Mouse (Mus musculus): ENCODE results near the gene Pcid2. TPM values are rescaled to one million over a fixed set of nuclear protein-coding genes. Genes with fewer than 3 reads are reported as not detected.
"Not testable (repeated sequence)": the region's sequence is repeated elsewhere in the genome, so short reads cannot be mapped to it uniquely, and the experiment has no call there.

The Pcid2 gene
- polyA plus RNA-seq, 1 experiment from 2014 or later = 50.3 TPM

DNA sequence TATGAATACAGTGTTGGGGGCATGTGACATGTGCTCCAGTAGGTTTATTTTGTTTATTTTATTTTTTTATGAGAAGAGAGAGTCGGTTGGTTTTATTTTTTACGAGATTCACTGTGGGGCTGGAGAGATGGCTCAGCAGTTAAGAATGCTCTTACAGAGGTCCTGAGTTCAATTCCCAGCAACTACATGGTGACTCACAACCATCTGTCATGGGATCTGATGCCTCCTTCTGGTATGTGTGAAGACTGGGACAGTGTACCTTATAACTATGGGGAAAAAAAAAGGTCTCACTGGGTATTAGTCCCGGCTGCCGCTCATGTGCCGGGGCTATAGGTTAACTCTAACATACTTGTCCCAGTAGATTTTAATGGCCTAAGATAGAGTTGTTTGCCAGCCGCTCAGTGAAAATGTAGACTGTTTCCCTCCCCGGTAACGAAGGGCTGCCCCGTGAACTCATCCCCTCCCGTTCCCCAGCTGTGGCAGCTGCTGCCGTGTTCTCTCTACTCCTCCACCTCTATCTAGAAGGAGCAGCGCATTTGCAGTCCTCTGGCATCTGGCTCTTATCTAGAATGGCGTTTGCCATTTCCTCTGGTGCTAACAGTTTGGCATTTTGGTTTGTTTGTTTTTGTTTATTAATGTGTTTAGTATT is 2.9 kb upstream of the Pcid2 start:
- H3K4me3 ChIP-seq (ENCODE audit: low read length) = no peak overlapping the region
- H3K27ac ChIP-seq (ENCODE audit: low read depth, low read length) = no peak overlapping the region
- no peaks in the 10 kb centered on the region for H3K27me3 ChIP-seq (ENCODE audit: control insufficient read depth, insufficient read depth, low read length)
- H3K9me3 ChIP-seq (ENCODE audit: control insufficient read depth, low read length) = no peaks in the 10 kb centered on the region
- peaks cover 11% of the 10 kb centered on the region; the same call in 1 of the 2 replicates for H3K36me3 ChIP-seq (ENCODE audit: control insufficient read depth, insufficient read depth, low read length)
- ATAC-seq (ENCODE audit: low FRiP score, low TSS enrichment) = no peak
- H3K4me1 ChIP-seq (ENCODE audit: control insufficient read depth, insufficient read depth, low read length) = peaks cover 23% of the 10 kb centered on the region; the same call in 1 of the 2 replicates
- no peak overlapping the region for H3K9ac ChIP-seq (ENCODE audit: low read depth, low read length)
- 81% methylated on average over 13 of the region's 13 CpGs for WGBS
- H3K4me2 ChIP-seq (replicated peaks; ENCODE audit: low read depth, low read length) = no peak overlapping the region

DNA sequence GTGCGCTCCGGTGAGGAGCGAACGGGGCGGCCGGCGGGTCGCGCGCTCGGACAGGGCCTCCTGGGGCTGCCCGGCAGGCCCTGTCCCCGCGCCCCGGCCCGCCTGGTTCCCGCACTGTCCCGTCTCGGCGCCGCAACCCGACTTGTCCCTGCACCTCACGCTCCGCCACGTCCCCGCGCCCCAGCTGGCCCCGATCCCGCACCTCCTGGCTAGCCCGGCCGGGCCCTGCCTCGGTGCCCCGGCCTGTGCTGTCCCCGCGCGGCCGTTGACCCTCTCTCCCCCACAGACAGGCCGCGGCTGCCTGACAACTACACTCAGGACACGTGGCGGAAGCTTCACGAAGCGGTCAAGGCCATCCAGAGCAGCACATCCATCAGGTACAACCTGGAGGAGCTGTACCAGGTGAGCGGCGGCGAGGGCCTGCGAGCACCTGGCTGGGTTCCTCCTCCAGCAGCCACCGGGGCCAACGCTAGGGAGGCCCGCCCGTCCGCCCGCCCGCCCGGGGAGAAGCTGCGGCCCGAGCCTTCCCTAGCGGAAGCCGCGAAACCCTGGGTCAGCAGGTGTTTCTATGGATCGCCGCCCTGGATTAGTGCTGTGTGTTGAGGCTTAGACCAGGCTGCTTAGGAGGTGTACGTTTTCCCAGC is 771 bp upstream of the Pcid2 start:
- Histone ChIP-seq H3K27ac (ENCODE audit: low read depth, low read length) (peak overlapping the region; percentile 82), H3K9ac (ENCODE audit: low read depth, low read length) (peak overlapping the region; percentile 95), H3K9me3 (ENCODE audit: control insufficient read depth, low read length) (no peaks in the 10 kb centered on the region), H3K4me1 (ENCODE audit: control insufficient read depth, insufficient read depth, low read length) (peaks cover 23% of the 10 kb centered on the region; the same call in 1 of the 2 replicates), H3K36me3 (ENCODE audit: control insufficient read depth, insufficient read depth, low read length) (peaks cover 8% of the 10 kb centered on the region; the same call in 1 of the 2 replicates), H3K4me2 (replicated peaks; ENCODE audit: low read depth, low read length) (peak overlapping the region; percentile 87), H3K4me3 (ENCODE audit: low read length) (peak overlapping the region; percentile 93), H3K27me3 (ENCODE audit: control insufficient read depth, insufficient read depth, low read length) (no peaks in the 10 kb centered on the region)
- peak; percentile 77 for ATAC-seq (ENCODE audit: low FRiP score, low TSS enrichment)
- WGBS = under 1% methylated on average over 35 of the region's 63 CpGs

DNA sequence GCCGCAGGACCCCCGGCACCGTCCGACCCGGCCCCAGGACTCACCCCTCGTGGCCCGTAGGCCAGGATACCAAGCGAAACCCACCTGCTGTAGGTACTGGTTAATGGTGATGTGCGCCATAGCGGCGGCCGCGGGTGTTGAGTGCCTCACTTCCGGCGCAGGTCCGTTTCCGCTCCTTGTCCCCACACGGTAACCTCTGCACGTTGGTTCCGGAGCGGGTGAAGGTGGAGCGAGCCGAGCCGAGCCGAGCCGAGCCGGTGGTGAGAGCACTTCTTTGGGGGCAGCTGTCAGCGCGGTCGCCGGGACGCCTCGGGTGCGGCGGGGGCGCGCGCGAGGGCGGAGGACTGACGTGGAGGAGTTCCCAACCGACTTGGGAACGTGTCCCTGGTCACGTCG is 570 bp downstream of the Pcid2 start:
- H3K9ac ChIP-seq (ENCODE audit: low read depth, low read length) = peak overlapping the region; percentile 78
- WGBS = under 1% methylated on average over 45 of the region's 45 CpGs
- peaks cover 15% of the 10 kb centered on the region for H3K36me3 ChIP-seq (ENCODE audit: control insufficient read depth, insufficient read depth, low read length)
- H3K27me3 ChIP-seq (ENCODE audit: control insufficient read depth, insufficient read depth, low read length) = no peaks in the 10 kb centered on the region
- no peaks in the 10 kb centered on the region for H3K9me3 ChIP-seq (ENCODE audit: control insufficient read depth, low read length)
- peak; percentile 68 for ATAC-seq (ENCODE audit: low FRiP score, low TSS enrichment)
- peak overlapping the region; percentile 93 for H3K4me3 ChIP-seq (ENCODE audit: low read length)
- peak overlapping the region; percentile 84 for H3K4me2 ChIP-seq (replicated peaks; ENCODE audit: low read depth, low read length)
- peaks cover 23% of the 10 kb centered on the region; the same call in 1 of the 2 replicates for H3K4me1 ChIP-seq (ENCODE audit: control insufficient read depth, insufficient read depth, low read length)
- H3K27ac ChIP-seq (ENCODE audit: low read depth, low read length) = peak overlapping the region; percentile 83

DNA sequence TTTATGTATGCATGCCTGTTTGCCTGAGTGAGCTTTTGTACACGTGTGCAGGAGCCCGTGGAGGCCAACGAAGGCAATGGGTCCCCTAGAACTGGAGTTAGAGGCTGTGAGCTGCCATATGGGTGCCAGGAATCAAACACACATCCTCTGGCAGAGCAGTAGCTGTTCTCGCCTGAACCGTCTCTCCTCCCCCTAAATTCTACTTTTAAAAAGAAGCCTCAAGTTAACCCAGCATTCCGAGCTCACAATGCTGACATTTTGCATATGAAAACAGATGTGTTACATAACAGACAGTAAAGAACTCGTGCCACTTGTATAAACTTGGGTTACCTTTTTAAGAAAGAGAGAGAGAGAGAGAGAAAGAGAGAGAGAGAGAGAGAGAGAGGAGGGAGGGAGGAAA is 27.7 kb downstream of the Pcid2 start:
- Histone ChIP-seq H3K4me1 (ENCODE audit: control insufficient read depth, insufficient read depth, low read length) (no peaks in the 10 kb centered on the region), H3K9me3 (ENCODE audit: control insufficient read depth, low read length) (no peaks in the 10 kb centered on the region), H3K27ac (ENCODE audit: low read depth, low read length) (no peak overlapping the region), H3K4me3 (ENCODE audit: low read length) (no peak overlapping the region), H3K9ac (ENCODE audit: low read depth, low read length) (no peak overlapping the region), H3K27me3 (ENCODE audit: control insufficient read depth, insufficient read depth, low read length) (no peaks in the 10 kb centered on the region), H3K4me2 (replicated peaks; ENCODE audit: low read depth, low read length) (no peak overlapping the region), H3K36me3 (ENCODE audit: control insufficient read depth, insufficient read depth, low read length) (peaks cover 84% of the 10 kb centered on the region)
- no peak for ATAC-seq (ENCODE audit: low FRiP score, low TSS enrichment)
- WGBS = 89% methylated on average over 7 of the region's 7 CpGs

DNA sequence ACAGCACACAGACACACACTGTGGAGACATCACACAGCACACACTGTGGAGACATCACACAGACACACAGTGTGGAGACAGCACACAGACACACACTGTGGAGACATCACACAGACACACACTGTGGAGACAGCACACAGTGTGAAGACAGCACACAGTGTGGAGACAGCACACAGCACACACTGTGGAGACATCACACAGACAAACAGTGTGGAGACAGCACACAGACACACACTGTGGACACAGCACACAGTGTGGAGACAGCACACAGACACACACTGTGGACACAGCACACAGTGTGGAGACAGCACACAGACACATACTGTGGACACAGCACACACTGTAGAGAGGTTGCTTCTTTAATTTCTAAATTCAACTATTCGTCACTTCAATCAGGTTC is 29.7 kb downstream of the Pcid2 start:
- H3K27me3 ChIP-seq (ENCODE audit: control insufficient read depth, insufficient read depth, low read length); H3K4me3 ChIP-seq (ENCODE audit: low read length); ATAC-seq (ENCODE audit: low FRiP score, low TSS enrichment); H3K27ac ChIP-seq (ENCODE audit: low read depth, low read length); H3K4me1 ChIP-seq (ENCODE audit: control insufficient read depth, insufficient read depth, low read length); H3K9ac ChIP-seq (ENCODE audit: low read depth, low read length); H3K4me2 ChIP-seq (replicated peaks; ENCODE audit: low read depth, low read length); H3K9me3 ChIP-seq (ENCODE audit: control insufficient read depth, low read length): not testable (repeated sequence)
- WGBS = 97% methylated on average over 1 of the region's 1 CpGs
- H3K36me3 ChIP-seq (ENCODE audit: control insufficient read depth, insufficient read depth, low read length) = peaks cover 65% of the 10 kb centered on the region

DNA sequence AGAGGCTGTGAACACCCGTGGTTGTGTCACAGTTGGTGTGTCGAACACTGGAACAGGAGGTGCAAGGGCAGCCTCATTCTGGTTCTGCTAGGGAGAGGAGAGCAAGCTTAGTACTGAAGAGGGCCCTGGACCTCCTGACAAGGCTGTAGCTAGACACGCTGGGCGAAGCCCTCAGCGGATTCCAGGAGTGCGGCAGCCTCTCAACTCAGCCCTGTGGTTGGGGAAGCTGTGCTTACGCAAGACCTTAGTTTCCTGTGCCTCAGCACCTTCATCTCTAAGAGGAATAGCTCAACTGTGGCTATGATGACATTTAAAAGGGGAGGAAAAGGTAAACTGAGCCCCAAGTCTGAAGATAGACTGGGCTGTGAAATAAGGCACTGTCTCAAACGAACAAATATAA is 30.2 kb downstream of the Pcid2 start:
- Histone ChIP-seq H3K36me3 (ENCODE audit: control insufficient read depth, insufficient read depth, low read length) (peaks cover 60% of the 10 kb centered on the region), H3K9me3 (ENCODE audit: control insufficient read depth, low read length) (no peaks in the 10 kb centered on the region), H3K4me2 (replicated peaks; ENCODE audit: low read depth, low read length) (no peak overlapping the region), H3K27ac (ENCODE audit: low read depth, low read length) (no peak overlapping the region), H3K4me1 (ENCODE audit: control insufficient read depth, insufficient read depth, low read length) (no peaks in the 10 kb centered on the region), H3K27me3 (ENCODE audit: control insufficient read depth, insufficient read depth, low read length) (no peaks in the 10 kb centered on the region), H3K4me3 (ENCODE audit: low read length) (no peak overlapping the region), H3K9ac (ENCODE audit: low read depth, low read length) (no peak overlapping the region)
- WGBS = 90% methylated on average over 8 of the region's 8 CpGs
- ATAC-seq (ENCODE audit: low FRiP score, low TSS enrichment) = no peak

DNA sequence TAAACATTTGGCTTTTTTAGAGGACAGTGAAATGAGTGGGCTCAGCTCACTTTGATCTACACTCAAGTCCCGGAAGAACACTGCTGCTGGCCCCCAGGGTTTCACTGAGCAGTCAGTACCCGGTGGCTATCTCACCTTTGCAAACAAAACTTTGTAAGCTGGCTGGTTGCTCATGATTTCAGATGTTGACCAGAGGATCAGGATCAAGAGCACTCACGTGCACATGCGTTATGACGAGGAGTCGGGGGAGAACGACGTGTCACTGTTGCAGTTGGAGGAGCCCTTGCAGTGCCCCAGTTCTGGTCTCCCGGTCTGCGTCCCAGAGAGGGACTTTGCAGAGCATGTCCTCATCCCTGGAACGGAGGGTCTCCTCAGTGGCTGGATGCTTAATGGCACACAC is 32.0 kb downstream of the Pcid2 start:
- no peak overlapping the region for H3K9ac ChIP-seq (ENCODE audit: low read depth, low read length)
- H3K4me2 ChIP-seq (replicated peaks; ENCODE audit: low read depth, low read length) = no peak overlapping the region
- H3K27ac ChIP-seq (ENCODE audit: low read depth, low read length) = no peak overlapping the region
- 89% methylated on average over 11 of the region's 11 CpGs for WGBS
- no peaks in the 10 kb centered on the region for H3K4me1 ChIP-seq (ENCODE audit: control insufficient read depth, insufficient read depth, low read length)
- H3K4me3 ChIP-seq (ENCODE audit: low read length) = no peak overlapping the region
- H3K27me3 ChIP-seq (ENCODE audit: control insufficient read depth, insufficient read depth, low read length) = no peaks in the 10 kb centered on the region
- peaks cover 42% of the 10 kb centered on the region for H3K36me3 ChIP-seq (ENCODE audit: control insufficient read depth, insufficient read depth, low read length)
- no peak for ATAC-seq (ENCODE audit: low FRiP score, low TSS enrichment)
- no peaks in the 10 kb centered on the region for H3K9me3 ChIP-seq (ENCODE audit: control insufficient read depth, low read length)

DNA sequence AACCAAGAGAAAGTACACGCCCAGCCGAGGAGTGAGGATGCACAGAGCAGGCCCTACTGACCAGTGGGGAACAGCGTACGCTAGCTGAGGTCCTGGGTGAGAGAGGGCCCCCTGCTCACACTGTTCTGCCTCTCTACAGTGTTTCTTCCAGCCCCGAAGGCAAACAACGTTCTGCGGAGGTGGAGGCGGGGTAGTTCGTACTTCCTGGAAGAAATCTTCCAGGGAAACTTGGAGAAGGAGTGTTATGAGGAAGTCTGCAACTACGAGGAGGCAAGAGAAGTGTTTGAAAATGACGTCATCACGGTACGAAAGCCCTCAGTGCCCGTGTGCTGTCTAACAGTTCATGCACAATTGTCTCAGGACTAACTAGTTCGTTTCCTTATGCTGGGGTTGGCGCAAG is 42.1 kb downstream of the Pcid2 start:
- Histone ChIP-seq H3K36me3 (ENCODE audit: control insufficient read depth, insufficient read depth, low read length) (no peaks in the 10 kb centered on the region), H3K4me1 (ENCODE audit: control insufficient read depth, insufficient read depth, low read length) (no peaks in the 10 kb centered on the region), H3K27me3 (ENCODE audit: control insufficient read depth, insufficient read depth, low read length) (no peaks in the 10 kb centered on the region), H3K9me3 (ENCODE audit: control insufficient read depth, low read length) (no peaks in the 10 kb centered on the region), H3K9ac (ENCODE audit: low read depth, low read length) (no peak overlapping the region), H3K27ac (ENCODE audit: low read depth, low read length) (no peak overlapping the region), H3K4me3 (ENCODE audit: low read length) (no peak overlapping the region), H3K4me2 (replicated peaks; ENCODE audit: low read depth, low read length) (no peak overlapping the region)
- ATAC-seq (ENCODE audit: low FRiP score, low TSS enrichment) = no peak
- 71% methylated on average over 16 of the region's 16 CpGs for WGBS

DNA sequence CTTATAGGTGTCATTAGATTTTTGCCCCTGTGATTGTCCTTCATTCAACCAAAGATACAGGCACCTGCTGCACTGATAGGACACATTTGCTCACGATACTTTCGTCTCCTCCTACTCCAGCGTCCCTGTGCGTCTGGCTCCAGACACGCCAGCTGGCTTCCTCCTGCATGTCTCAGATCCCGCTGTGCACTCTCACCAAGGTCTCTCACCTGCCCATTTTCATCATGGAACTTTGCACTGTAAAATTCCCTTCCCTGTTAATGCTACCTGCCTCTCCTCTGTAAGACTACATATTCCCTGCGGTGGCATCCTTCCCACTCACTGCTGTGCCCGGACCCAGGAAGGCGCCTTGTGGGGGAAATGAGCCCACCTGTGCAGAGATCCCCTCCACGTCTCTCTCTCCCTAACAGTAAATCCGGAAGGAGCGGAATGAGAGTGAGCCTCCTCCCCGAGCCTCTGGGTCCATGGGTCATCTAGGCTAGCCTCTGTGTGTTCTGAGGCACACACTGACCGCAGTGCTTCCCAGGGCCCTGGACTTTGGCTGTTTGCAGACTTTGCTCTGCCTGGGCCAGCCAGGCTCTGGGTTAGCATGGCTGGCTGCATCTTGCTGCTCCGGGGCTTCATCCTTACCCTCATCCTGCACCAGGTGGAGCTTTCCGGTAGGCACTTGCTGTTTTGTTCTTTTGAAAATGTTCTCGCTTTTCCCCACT is 44.7 kb downstream of the Pcid2 start, which contains the start of gene Proz:
TSS of gene Proz (plus strand) at position 474 of the 710 bp plus-strand sequence.
- Histone ChIP-seq H3K27me3 (ENCODE audit: control insufficient read depth, insufficient read depth, low read length) (no peaks in the 10 kb centered on the region), H3K4me1 (ENCODE audit: control insufficient read depth, insufficient read depth, low read length) (no peaks in the 10 kb centered on the region), H3K36me3 (ENCODE audit: control insufficient read depth, insufficient read depth, low read length) (no peaks in the 10 kb centered on the region), H3K4me2 (replicated peaks; ENCODE audit: low read depth, low read length) (no peak within 1 kb of the TSS), H3K4me3 (ENCODE audit: low read length) (no peak within 1 kb of the TSS), H3K9me3 (ENCODE audit: control insufficient read depth, low read length) (no peaks in the 10 kb centered on the region), H3K9ac (ENCODE audit: low read depth, low read length) (no peak within 1 kb of the TSS), H3K27ac (ENCODE audit: low read depth, low read length) (no peak within 1 kb of the TSS)
- ATAC-seq (ENCODE audit: low FRiP score, low TSS enrichment) = no peak
- WGBS = 80% methylated on average over 17 of the region's 17 CpGs

Data from kidney, embryonic 14.5 days (tissue).